Mouse (Mus musculus) hindlimb bud, embryonic 11.5 days (tissue): ENCODE measurements around the gene St8sia1.
"Not testable (repeated sequence)": the region's sequence is repeated elsewhere in the genome, so short reads cannot be mapped to it uniquely, and the experiment has no call there.

ENCODE experiments used
- DNase-seq: peaks from one replicate; pipeline ENCODE4 v3.0.0-alpha.2; 2012; ENCODE audit warnings: low read depth, low spot score; ENCODE audit errors: extremely low spot score

Gene St8sia1

GRCm38 (mm10) chr6:142964076-142964530 lies at the start of gene St8sia1:
St8sia1 (minus strand) TSS chr6:142964452.
- no peak for DNase-seq

GRCm38 (mm10) chr6:143012513-143013215 lies 48.4 kb upstream of the St8sia1 start:
- DNase-seq, result no peak

GRCm38 (mm10) chr6:143008865-143009264 lies 44.6 kb upstream of the St8sia1 start:
- no peak for DNase-seq

GRCm38 (mm10) chr6:143005209-143005608 lies 41.0 kb upstream of the St8sia1 start:
- not testable (repeated sequence) for DNase-seq

GRCm38 (mm10) chr6:143004801-143005200 lies 40.5 kb upstream of the St8sia1 start:
- DNase-seq, result no peak

- DNase-seq, result no peak
Measured at GRCm38 (mm10) chr6:142998221-142998999, 34.2 kb upstream of the St8sia1 start.

- DNase-seq, result no peak
Measured at GRCm38 (mm10) chr6:142996887-142997286, 32.6 kb upstream of the St8sia1 start.

GRCm38 (mm10) chr6:142995567-142995966 lies 31.3 kb upstream of the St8sia1 start:
- DNase-seq, result no peak

- DNase-seq, result no peak
Measured at GRCm38 (mm10) chr6:142994821-142995220, 30.6 kb upstream of the St8sia1 start.

- no peak for DNase-seq
Measured at GRCm38 (mm10) chr6:142993705-142994698, 29.8 kb upstream of the St8sia1 start.

- DNase-seq, result no peak
Measured at GRCm38 (mm10) chr6:142992971-142993370, 28.7 kb upstream of the St8sia1 start.

GRCm38 (mm10) chr6:142992099-142992498 lies 27.8 kb upstream of the St8sia1 start:
- no peak for DNase-seq

GRCm38 (mm10) chr6:142991391-142992059 lies 27.3 kb upstream of the St8sia1 start:
- DNase-seq, result no peak

- DNase-seq, result no peak
Measured at GRCm38 (mm10) chr6:142990516-142990915, 26.3 kb upstream of the St8sia1 start.

GRCm38 (mm10) chr6:142989495-142989894 lies 25.2 kb upstream of the St8sia1 start:
- DNase-seq, result no peak

GRCm38 (mm10) chr6:142988753-142989152 lies 24.5 kb upstream of the St8sia1 start:
- DNase-seq, result no peak

GRCm38 (mm10) chr6:142988231-142988630 lies 24.0 kb upstream of the St8sia1 start:
- no peak for DNase-seq

GRCm38 (mm10) chr6:142987616-142988015 lies 23.4 kb upstream of the St8sia1 start:
- no peak for DNase-seq

GRCm38 (mm10) chr6:142986706-142987105 lies 22.5 kb upstream of the St8sia1 start:
- DNase-seq, result not testable (repeated sequence)

- not testable (repeated sequence) for DNase-seq
Measured at GRCm38 (mm10) chr6:142985561-142986238, 21.4 kb upstream of the St8sia1 start.
